Mouse (Mus musculus) G1E (cell line): ENCODE results near the gene Dusp16. TPM values are rescaled to one million over a fixed set of nuclear protein-coding genes. Genes with fewer than 3 reads are reported as not detected.

Experiments
- ATAC-seq: 2 replicates; pipeline ENCODE4 v1.8.0; 2016; ENCODE audit warnings: mild to moderate bottlenecking; ENCODE audit not compliant: insufficient number of reproducible peaks, poor library complexity, low FRiP score, severe bottlenecking; ENCODE audit errors: extremely low read depth
- DNase-seq: peaks from one replicate; pipeline ENCODE4 v3.0.0; 2012; ENCODE audit warnings: low spot score
- H3K27me3 ChIP-seq: 2 replicates; pipeline ENCODE4 v1.6.1; 2012; ENCODE audit warnings: mild to moderate bottlenecking, low read length, inconsistent platforms; ENCODE audit not compliant: insufficient read depth
- H3K36me3 ChIP-seq: replicated peaks from 2 replicates; pipeline ENCODE3; 2012; ENCODE audit warnings: mild to moderate bottlenecking, inconsistent platforms
- H3K4me1 ChIP-seq: 2 replicates; pipeline ENCODE4 v1.6.1; 2012; ENCODE audit warnings: low read depth, low read length, inconsistent platforms, mixed read lengths; ENCODE audit not compliant: insufficient read depth
- H3K4me3 ChIP-seq: 2 replicates; pipeline ENCODE4 v1.5.1; 2012; ENCODE audit warnings: low read depth, mild to moderate bottlenecking, inconsistent platforms, low read length, moderate library complexity, mixed read lengths
- H3K9me3 ChIP-seq: replicated peaks from 2 replicates; pipeline ENCODE4 v1.6.1; 2012; ENCODE audit warnings: inconsistent platforms
- CTCF ChIP-seq: IDR thresholded peaks from 2 replicates; pipeline ENCODE4 v1.5.1; 2012; ENCODE audit warnings: low read depth, low read length, inconsistent platforms, mixed read lengths
- GATA1 ChIP-seq: IDR thresholded peaks from 2 replicates; pipeline ENCODE4 v1.6.1; 2012; ENCODE audit warnings: borderline replicate concordance, low read length, inconsistent platforms, mixed read lengths
- GATA2 ChIP-seq: IDR thresholded peaks from 2 replicates; pipeline ENCODE4 v1.6.1; 2012; ENCODE audit warnings: low read depth, low read length, inconsistent platforms, borderline replicate concordance
- POLR2AphosphoS5 ChIP-seq: IDR thresholded peaks from 2 replicates; pipeline ENCODE4 v1.6.1; 2012; ENCODE audit warnings: low read depth, low read length, inconsistent platforms; ENCODE audit not compliant: insufficient replicate concordance
- TAL1 ChIP-seq: conservative IDR thresholded peaks from 2 replicates; pipeline ENCODE4 v1.6.1; 2012; ENCODE audit warnings: low read depth, low read length, inconsistent platforms, mixed read lengths
- polyA plus RNA-seq: library from polyadenylated mRNA; stranded (reverse); fragments of >175 nt; gene quantifications from 2 replicates; pipeline ENCODE4 v1.2.3, GENCODE M21; 2012
- total RNA-seq, 2 experiments: library from RNA; stranded (forward) in 1 of 2; stranded (reverse) in 1 of 2; fragments of 200-1000 nt in 1 of 2; fragments of >200 nt in 1 of 2; fragmentation: Nextera tagmentation in 1 of 2; gene quantifications; 2 replicates each; pipeline ENCODE4 v1.2.3; 2014 to 2017

Dusp16 gene
- total and polyA plus RNA-seq, 3 experiments = 5.2 to 55.5 (median 15.0) TPM

- peaks cover 8% of the 10 kb centered on the region; the same call in 1 of the 2 replicates for H3K4me1 ChIP-seq
- ATAC-seq (no peak), DNase-seq (no peak)
- H3K9me3 ChIP-seq = no peaks in the 10 kb centered on the region
- H3K4me3 ChIP-seq = no peak overlapping the region
- TF ChIP-seq TAL1 (no peak), GATA2 (no peak), GATA1 (no peak), CTCF (no peak), POLR2AphosphoS5 (no peak)
- H3K27me3 ChIP-seq = no peaks in the 10 kb centered on the region
- peaks cover 31% of the 10 kb centered on the region for H3K36me3 ChIP-seq
Observed at GRCm38 (mm10) chr6:134761808-134762207, 30.6 kb downstream of the Dusp16 start.

- ATAC-seq = no peak
Observed at GRCm38 (mm10) chr6:134760926-134761544, 31.4 kb downstream of the Dusp16 start.

GRCm38 (mm10) chr6:134756058-134756457, 36.4 kb downstream of the Dusp16 start:
- H3K27me3 ChIP-seq = no peaks in the 10 kb centered on the region
- H3K9me3 ChIP-seq = no peaks in the 10 kb centered on the region
- ATAC-seq (no peak), DNase-seq (no peak)
- no peak overlapping the region for H3K4me3 ChIP-seq
- peaks cover 38% of the 10 kb centered on the region for H3K36me3 ChIP-seq
- peaks cover 17% of the 10 kb centered on the region for H3K4me1 ChIP-seq
- TF ChIP-seq GATA1 (no peak), TAL1 (no peak; the same call in 1 of the 2 replicates), CTCF (no peak), GATA2 (no peak), POLR2AphosphoS5 (no peak)

More at GRCm38 (mm10) chr6:134760926-134761544, 31.4 kb downstream of the Dusp16 start:
- H3K4me1 ChIP-seq = peaks cover 14% of the 10 kb centered on the region
- H3K4me3 ChIP-seq = no peak overlapping the region
- H3K36me3 ChIP-seq = peaks cover 34% of the 10 kb centered on the region
- no peaks in the 10 kb centered on the region for H3K9me3 ChIP-seq
- DNase-seq = no peak
- H3K27me3 ChIP-seq = no peaks in the 10 kb centered on the region
- TF ChIP-seq TAL1 (no peak), GATA1 (no peak), CTCF (no peak), POLR2AphosphoS5 (no peak), GATA2 (no peak)

- H3K4me1 ChIP-seq = peaks cover 17% of the 10 kb centered on the region
- DNase-seq (no peak), ATAC-seq (no peak)
- H3K27me3 ChIP-seq = no peaks in the 10 kb centered on the region
- no peak for TF ChIP-seq GATA2
- TF ChIP-seq CTCF = no peak
- no peak for TF ChIP-seq GATA1
- no peak for TF ChIP-seq POLR2AphosphoS5
- no peak for TF ChIP-seq TAL1
- H3K4me3 ChIP-seq = no peak overlapping the region
- H3K36me3 ChIP-seq = peaks cover 37% of the 10 kb centered on the region
- no peaks in the 10 kb centered on the region for H3K9me3 ChIP-seq
Observed at GRCm38 (mm10) chr6:134753858-134754257, 38.6 kb downstream of the Dusp16 start.

- H3K27me3 ChIP-seq = no peaks in the 10 kb centered on the region
- no peaks in the 10 kb centered on the region for H3K9me3 ChIP-seq
- no peak for TF ChIP-seq TAL1
- TF ChIP-seq GATA1 = no peak
- no peak for TF ChIP-seq GATA2
- TF ChIP-seq CTCF = no peak
- no peak for TF ChIP-seq POLR2AphosphoS5
- ATAC-seq = peak; percentile 84
- H3K4me3 ChIP-seq = no peak overlapping the region
- peaks cover 17% of the 10 kb centered on the region for H3K4me1 ChIP-seq
- no peak for DNase-seq
- H3K36me3 ChIP-seq = peaks cover 33% of the 10 kb centered on the region
Observed at GRCm38 (mm10) chr6:134753412-134753811, 39.0 kb downstream of the Dusp16 start.

- H3K9me3 ChIP-seq = no peaks in the 10 kb centered on the region
- H3K4me1 ChIP-seq = peaks cover 17% of the 10 kb centered on the region
- H3K27me3 ChIP-seq = no peaks in the 10 kb centered on the region
- no peak for ATAC-seq
- H3K4me3 ChIP-seq = no peak overlapping the region
- H3K36me3 ChIP-seq = peaks cover 30% of the 10 kb centered on the region
- no peak for DNase-seq
- TF ChIP-seq GATA1 (no peak), GATA2 (no peak), POLR2AphosphoS5 (no peak), CTCF (no peak)
Observed at GRCm38 (mm10) chr6:134751883-134752647, 40.4 kb downstream of the Dusp16 start.
